Mouse (Mus musculus) forebrain, embryonic 15.5 days (tissue): ENCODE data around the gene Arhgef3. TPM values are rescaled to one million over a fixed set of nuclear protein-coding genes. Genes with fewer than 3 reads are reported as not detected.
"Not testable (repeated sequence)": the region's sequence is repeated elsewhere in the genome, so short reads cannot be mapped to it uniquely, and the experiment has no call there.

Experiments used
- ATAC-seq: fragments of 200-750 bp; cut with Nextera tagmentation; replicated peaks from 2 replicates; pipeline ENCODE4 v1.8.0; 2017; ENCODE audit warnings: mild to moderate bottlenecking, moderate TSS enrichment, moderate library complexity
- H3K27ac ChIP-seq: fragments of 300-500 bp; sonication (generic); replicated peaks from 2 replicates; pipeline ENCODE4 v1.5.1; 2015; ENCODE audit warnings: mild to moderate bottlenecking, inconsistent platforms
- H3K27me3 ChIP-seq: fragments of 300-500 bp; sonication (generic); 2 replicates; pipeline ENCODE4 v1.6.1; 2015; ENCODE audit warnings: inconsistent platforms
- H3K36me3 ChIP-seq: fragments of 300-500 bp; sonication (generic); 2 replicates; pipeline ENCODE4 v1.6.1; 2015; ENCODE audit warnings: mild to moderate bottlenecking, inconsistent platforms
- H3K4me1 ChIP-seq: fragments of 300-500 bp; sonication (generic); 2 replicates; pipeline ENCODE4 v1.6.1; 2015; ENCODE audit warnings: inconsistent platforms
- H3K4me2 ChIP-seq: fragments of 300-500 bp; sonication (generic); replicated peaks from 2 replicates; pipeline ENCODE4 v1.6.1; 2015; ENCODE audit warnings: mild to moderate bottlenecking, inconsistent platforms
- H3K4me3 ChIP-seq: fragments of 300-500 bp; sonication (generic); 2 replicates; pipeline ENCODE4 v1.5.1; 2015; ENCODE audit warnings: mild to moderate bottlenecking, inconsistent platforms
- H3K9ac ChIP-seq: fragments of 300-500 bp; sonication (generic); replicated peaks from 2 replicates; pipeline ENCODE4 v1.6.1; 2015; ENCODE audit warnings: mild to moderate bottlenecking, inconsistent platforms
- H3K9me3 ChIP-seq: fragments of 300-500 bp; sonication (generic); 2 replicates; pipeline ENCODE4 v1.6.1; 2016; ENCODE audit warnings: inconsistent platforms
- whole genome bisulfite sequencing: fragments of 180-500 bp; shearing (Covaris S2); methylation state at CpG from one replicate; pipeline ENCODE4 v1.1.7; 2015; ENCODE audit warnings: mixed read lengths; 5-methylcytosine and 5-hydroxymethylcytosine counted together
- polyA plus RNA-seq: library from polyadenylated mRNA; unstranded; fragments of >200 nt; fragmentation: Nextera tagmentation; extraction: Ambion mirVana; gene quantifications from 2 replicates; pipeline ENCODE4 v1.2.1, GENCODE M21; 2015

The Arhgef3 gene
- polyA plus RNA-seq, 1 experiment from 2014 or later, result 4.9 TPM

GRCm38 (mm10) chr14:27206443-27206842, 91.7 kb downstream of the Arhgef3 start:
- H3K4me3 ChIP-seq, result no peak overlapping the region
- H3K27me3 ChIP-seq, result no peaks in the 10 kb centered on the region
- H3K4me1 ChIP-seq, result no peaks in the 10 kb centered on the region
- no peak overlapping the region for H3K9ac ChIP-seq
- no peaks in the 10 kb centered on the region for H3K36me3 ChIP-seq
- no peak overlapping the region for H3K27ac ChIP-seq
- ATAC-seq, result no peak
- H3K4me2 ChIP-seq, result no peak overlapping the region
- no peaks in the 10 kb centered on the region for H3K9me3 ChIP-seq

- no peaks in the 10 kb centered on the region for H3K9me3 ChIP-seq
- no peak overlapping the region for H3K9ac ChIP-seq
- no peak overlapping the region for H3K4me3 ChIP-seq
- no peaks in the 10 kb centered on the region for H3K4me1 ChIP-seq
- no peak for ATAC-seq
- H3K36me3 ChIP-seq, result no peaks in the 10 kb centered on the region
- H3K27me3 ChIP-seq, result no peaks in the 10 kb centered on the region
- no peak overlapping the region for H3K27ac ChIP-seq
- whole genome bisulfite sequencing, result 95% methylated on average over 4 of the region's 4 CpGs
- no peak overlapping the region for H3K4me2 ChIP-seq
Observed at GRCm38 (mm10) chr14:27209542-27209941, 94.8 kb downstream of the Arhgef3 start.

GRCm38 (mm10) chr14:27210801-27211200, 96.1 kb downstream of the Arhgef3 start:
- H3K4me3 ChIP-seq, H3K4me2 ChIP-seq, H3K4me1 ChIP-seq, H3K27me3 ChIP-seq, H3K9me3 ChIP-seq, ATAC-seq, H3K27ac ChIP-seq, H3K9ac ChIP-seq, H3K36me3 ChIP-seq: not testable (repeated sequence)
- WGBS, result 59% methylated on average over 9 of the region's 9 CpGs

- WGBS, result 97% methylated on average over 2 of the region's 2 CpGs
- H3K9ac ChIP-seq, result no peak overlapping the region
- no peaks in the 10 kb centered on the region for H3K36me3 ChIP-seq
- ATAC-seq, result no peak
- no peaks in the 10 kb centered on the region for H3K27me3 ChIP-seq
- no peak overlapping the region for H3K4me2 ChIP-seq
- no peaks in the 10 kb centered on the region for H3K4me1 ChIP-seq
- no peak overlapping the region for H3K4me3 ChIP-seq
- no peak overlapping the region for H3K27ac ChIP-seq
- no peaks in the 10 kb centered on the region for H3K9me3 ChIP-seq
Observed at GRCm38 (mm10) chr14:27211743-27212445, 97.2 kb downstream of the Arhgef3 start.

- Histone ChIP-seq H3K27me3 (no peaks in the 10 kb centered on the region), H3K4me3 (no peak overlapping the region), H3K27ac (no peak overlapping the region), H3K4me2 (no peak overlapping the region), H3K36me3 (no peaks in the 10 kb centered on the region), H3K9me3 (no peaks in the 10 kb centered on the region), H3K4me1 (no peaks in the 10 kb centered on the region), H3K9ac (no peak overlapping the region)
- no peak for ATAC-seq
- WGBS, result 91% methylated on average over 2 of the region's 2 CpGs
Observed at GRCm38 (mm10) chr14:27214232-27214631, 99.5 kb downstream of the Arhgef3 start.

DNA sequence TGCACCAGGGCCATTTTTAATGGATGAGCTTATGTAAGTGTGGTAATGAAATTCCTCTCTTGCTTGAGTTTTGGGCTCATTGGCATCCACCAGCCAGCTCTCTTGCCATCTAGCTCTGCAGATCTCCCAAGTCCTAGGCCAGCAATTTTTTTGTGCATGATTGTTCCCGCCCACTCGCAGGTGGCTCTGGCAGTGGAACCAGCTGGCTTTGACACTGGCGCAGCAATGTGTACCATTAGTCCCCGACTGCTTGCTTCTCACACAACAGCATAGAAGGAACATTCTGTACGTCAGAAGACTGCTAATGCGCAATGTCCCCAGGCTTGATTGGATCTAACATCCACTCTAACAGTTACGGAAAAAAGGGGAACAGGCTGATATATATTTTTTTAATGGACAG, 105.0 kb downstream of the Arhgef3 start:
- no peaks in the 10 kb centered on the region for H3K36me3 ChIP-seq
- no peak overlapping the region for H3K4me2 ChIP-seq
- no peaks in the 10 kb centered on the region for H3K4me1 ChIP-seq
- H3K27ac ChIP-seq, result no peak overlapping the region
- no peaks in the 10 kb centered on the region for H3K27me3 ChIP-seq
- ATAC-seq, result no peak
- no peak overlapping the region for H3K9ac ChIP-seq
- H3K9me3 ChIP-seq, result no peaks in the 10 kb centered on the region
- 74% methylated on average over 7 of the region's 7 CpGs for WGBS
- no peak overlapping the region for H3K4me3 ChIP-seq

DNA sequence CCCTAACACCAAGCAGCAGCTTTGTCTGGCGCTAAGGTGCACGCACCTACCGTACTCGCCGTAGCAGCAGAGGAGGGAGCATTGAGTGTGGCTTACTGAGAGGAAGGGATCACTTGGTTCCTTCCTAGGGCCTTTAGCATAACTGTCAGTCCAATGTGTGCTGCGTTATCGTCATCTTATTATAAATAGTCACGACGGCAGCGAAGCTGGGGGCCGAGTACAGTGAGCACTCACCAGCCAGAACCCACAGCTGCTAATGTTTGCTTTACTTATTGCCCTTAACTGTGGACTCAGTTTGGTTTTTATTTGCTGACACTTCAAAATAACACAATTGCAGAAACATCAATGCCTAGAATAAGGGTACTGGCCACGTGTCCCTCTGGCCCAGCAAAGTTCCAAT, 105.6 kb downstream of the Arhgef3 start:
- no peaks in the 10 kb centered on the region for H3K4me1 ChIP-seq
- WGBS, result 87% methylated on average over 12 of the region's 12 CpGs
- H3K27ac ChIP-seq, result no peak overlapping the region
- H3K36me3 ChIP-seq, result no peaks in the 10 kb centered on the region
- H3K9me3 ChIP-seq, result no peaks in the 10 kb centered on the region
- H3K4me2 ChIP-seq, result no peak overlapping the region
- ATAC-seq, result no peak
- no peaks in the 10 kb centered on the region for H3K27me3 ChIP-seq
- H3K4me3 ChIP-seq, result no peak overlapping the region
- no peak overlapping the region for H3K9ac ChIP-seq

DNA sequence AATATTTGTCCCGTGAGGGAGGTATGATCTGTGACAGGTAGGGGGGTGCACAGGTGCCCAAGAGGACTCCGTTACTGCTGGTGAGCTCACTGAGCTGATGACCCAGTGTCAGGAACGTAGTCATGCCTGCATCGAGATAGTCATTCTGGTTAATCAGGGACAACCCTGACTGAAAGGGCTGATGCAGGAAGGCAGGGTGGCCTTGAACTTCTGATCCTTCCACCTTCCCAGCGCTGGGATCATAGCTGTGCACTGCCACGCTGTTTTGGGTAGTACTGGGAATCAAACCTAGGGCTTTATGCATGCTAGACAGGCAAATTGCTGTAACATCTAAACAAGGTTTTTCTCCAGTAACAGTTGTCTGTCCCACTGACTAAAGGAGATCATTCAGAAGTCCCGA, 109.9 kb downstream of the Arhgef3 start:
- H3K27ac ChIP-seq, result no peak overlapping the region
- no peaks in the 10 kb centered on the region for H3K4me1 ChIP-seq
- H3K9ac ChIP-seq, result no peak overlapping the region
- H3K27me3 ChIP-seq, result no peaks in the 10 kb centered on the region
- no peak for ATAC-seq
- H3K4me2 ChIP-seq, result no peak overlapping the region
- no peaks in the 10 kb centered on the region for H3K36me3 ChIP-seq
- H3K4me3 ChIP-seq, result no peak overlapping the region
- WGBS, result 91% methylated on average over 7 of the region's 7 CpGs
- H3K9me3 ChIP-seq, result no peaks in the 10 kb centered on the region

DNA sequence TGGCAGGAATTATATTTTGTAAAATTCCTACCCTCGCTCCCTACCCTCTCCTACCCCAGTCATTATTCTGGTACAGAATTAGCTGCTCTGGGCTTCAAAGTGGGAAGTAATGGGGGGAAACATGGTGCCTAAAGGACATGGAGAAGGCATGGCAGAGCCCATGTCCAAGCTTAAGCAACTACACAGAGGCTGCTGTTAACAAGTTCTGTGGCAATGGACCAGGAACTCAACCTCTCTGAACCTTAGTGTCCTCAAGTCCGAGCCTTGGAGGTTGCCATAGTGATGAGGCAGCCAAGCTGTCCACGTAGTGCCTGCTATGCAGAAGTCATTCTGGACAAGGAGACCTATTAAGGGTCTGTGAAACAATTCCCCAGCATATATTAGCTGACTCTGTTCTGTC, 111.6 kb downstream of the Arhgef3 start:
- no peaks in the 10 kb centered on the region for H3K36me3 ChIP-seq
- no peaks in the 10 kb centered on the region for H3K9me3 ChIP-seq
- no peak overlapping the region for H3K27ac ChIP-seq
- 67% methylated on average over 3 of the region's 3 CpGs for WGBS
- peaks cover 9% of the 10 kb centered on the region; the same call in 1 of the 2 replicates for H3K4me1 ChIP-seq
- H3K27me3 ChIP-seq, result no peaks in the 10 kb centered on the region
- no peak overlapping the region for H3K9ac ChIP-seq
- H3K4me3 ChIP-seq, result no peak overlapping the region
- no peak overlapping the region for H3K4me2 ChIP-seq
- ATAC-seq, result no peak

DNA sequence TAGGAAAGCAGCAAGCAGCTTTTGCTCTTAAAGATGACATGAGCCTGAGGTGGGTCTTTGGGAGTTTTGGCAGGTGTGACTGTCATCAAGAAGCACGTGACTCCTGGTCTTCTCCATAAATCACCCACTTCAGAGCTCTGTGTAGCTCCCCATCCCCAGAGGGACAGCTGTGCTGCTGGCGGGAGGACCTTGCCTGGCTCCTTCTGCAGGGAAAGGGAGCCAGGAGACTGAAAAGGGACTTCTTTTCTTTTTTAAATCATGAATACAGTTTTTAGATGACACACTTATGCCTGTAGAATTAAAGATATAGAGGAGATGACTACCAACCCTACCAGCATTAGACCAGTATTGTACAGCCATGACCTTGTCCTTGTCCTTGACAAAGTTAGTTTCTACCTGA, 113.6 kb downstream of the Arhgef3 start:
- ATAC-seq, result no peak
- 78% methylated on average over 2 of the region's 2 CpGs for WGBS
- no peak overlapping the region for H3K4me3 ChIP-seq

DNA sequence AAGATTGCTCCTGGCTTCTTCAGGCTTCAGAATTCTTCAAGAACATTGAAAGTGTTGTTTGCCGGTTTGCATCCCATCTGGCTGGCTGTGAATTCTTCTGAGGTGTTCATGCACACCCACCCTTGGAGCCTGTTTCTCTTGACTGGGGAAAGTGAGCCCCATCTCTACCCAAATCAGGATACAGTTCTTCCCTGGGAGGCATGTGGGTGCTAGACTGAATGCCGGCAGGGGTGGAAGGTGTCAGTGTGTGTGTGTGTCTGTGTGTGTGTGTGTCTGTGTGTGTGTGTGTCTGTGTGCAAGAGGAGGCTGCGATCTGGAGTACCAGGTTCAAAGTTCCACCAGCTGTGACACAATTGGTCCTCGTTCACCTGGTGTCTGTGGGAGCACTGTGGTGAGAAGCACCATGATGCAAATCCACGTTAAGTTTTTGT, 114.3 kb downstream of the Arhgef3 start:
- no peak overlapping the region for H3K9ac ChIP-seq
- H3K4me1 ChIP-seq, result peaks cover 9% of the 10 kb centered on the region; the same call in 1 of the 2 replicates
- no peaks in the 10 kb centered on the region for H3K9me3 ChIP-seq
- no peak overlapping the region for H3K4me2 ChIP-seq
- no peaks in the 10 kb centered on the region for H3K36me3 ChIP-seq
- WGBS, result 82% methylated on average over 5 of the region's 5 CpGs
- no peak overlapping the region for H3K4me3 ChIP-seq
- H3K27ac ChIP-seq, result no peak overlapping the region
- ATAC-seq, result no peak
- no peaks in the 10 kb centered on the region for H3K27me3 ChIP-seq

More for the DNA sequence above, 113.6 kb downstream of the Arhgef3 start:
- Histone ChIP-seq H3K9me3 (no peaks in the 10 kb centered on the region), H3K9ac (no peak overlapping the region), H3K4me2 (no peak overlapping the region), H3K4me1 (peaks cover 9% of the 10 kb centered on the region; the same call in 1 of the 2 replicates), H3K36me3 (no peaks in the 10 kb centered on the region), H3K27me3 (no peaks in the 10 kb centered on the region), H3K27ac (no peak overlapping the region)

DNA sequence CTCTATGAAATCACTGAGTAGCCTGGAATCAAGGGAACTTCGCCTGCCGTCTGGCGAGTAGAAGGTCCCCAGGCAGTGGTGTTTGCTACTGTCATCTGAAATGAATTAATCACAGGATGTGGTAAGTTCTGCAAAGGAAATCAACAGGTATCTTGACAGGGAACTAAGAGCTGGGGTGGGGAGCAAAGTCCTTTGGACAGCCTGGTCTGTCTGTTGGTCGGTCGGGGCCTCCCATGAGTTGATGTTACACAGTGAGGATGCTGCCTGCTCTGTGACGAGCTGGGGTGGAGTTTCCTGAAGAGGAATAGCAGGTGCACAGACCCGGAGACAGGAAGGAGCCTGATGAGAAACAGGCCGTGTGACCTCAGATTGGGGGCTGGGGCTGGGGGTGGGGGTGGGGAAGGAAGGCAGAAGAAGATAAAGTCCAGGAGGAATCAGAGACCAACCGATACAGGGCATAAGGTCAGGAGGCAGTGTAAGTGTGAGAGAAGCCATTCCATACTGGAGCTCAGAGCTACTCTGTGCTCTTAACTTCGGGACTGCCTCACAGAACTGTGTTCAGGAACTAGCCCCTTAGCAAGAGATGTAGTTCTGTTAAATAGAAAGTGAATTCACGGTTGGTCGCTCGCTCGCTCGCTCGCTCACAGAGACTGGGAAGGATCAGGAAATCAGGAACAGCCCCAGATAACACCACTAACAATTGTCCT, 114.9 kb downstream of the Arhgef3 start:
- 55% methylated on average over 16 of the region's 16 CpGs for WGBS
- H3K27me3 ChIP-seq, result no peaks in the 10 kb centered on the region
- no peak overlapping the region for H3K4me2 ChIP-seq
- H3K27ac ChIP-seq, result no peak overlapping the region
- no peaks in the 10 kb centered on the region for H3K36me3 ChIP-seq
- no peak overlapping the region for H3K4me3 ChIP-seq
- H3K4me1 ChIP-seq, result peaks cover 9% of the 10 kb centered on the region; the same call in 1 of the 2 replicates
- no peak for ATAC-seq
- no peak overlapping the region for H3K9ac ChIP-seq
- no peaks in the 10 kb centered on the region for H3K9me3 ChIP-seq
